Mouse (Mus musculus): ENCODE data around the gene 1700006A11Rik.
"Not testable (repeated sequence)": the region's sequence is repeated elsewhere in the genome, so short reads cannot be mapped to it uniquely, and the experiment has no call there.

The 1700006A11Rik gene

DNA sequence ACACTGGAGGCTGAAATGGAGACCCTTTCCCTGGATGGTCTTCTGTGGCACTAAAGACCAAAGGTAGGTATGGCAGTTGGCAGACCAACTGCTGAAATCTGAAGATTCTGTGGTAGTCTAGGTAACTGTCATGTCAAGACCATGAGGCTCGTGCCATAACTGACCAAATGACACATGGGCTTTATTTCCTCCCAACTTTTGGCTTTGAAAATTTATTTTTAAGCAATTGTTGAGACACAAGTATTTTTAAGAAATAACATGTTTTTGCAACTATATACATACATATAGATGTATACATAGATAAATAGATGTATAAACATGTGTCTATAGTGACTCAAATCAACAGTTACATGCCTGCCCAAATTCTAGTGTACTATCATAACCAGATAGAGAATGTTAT, at the start of gene 1700006A11Rik:
Gene 1700006A11Rik, minus strand, starts transcription at position 101 of the 400 bp plus-strand sequence.
- no peak for DNase-seq

DNA sequence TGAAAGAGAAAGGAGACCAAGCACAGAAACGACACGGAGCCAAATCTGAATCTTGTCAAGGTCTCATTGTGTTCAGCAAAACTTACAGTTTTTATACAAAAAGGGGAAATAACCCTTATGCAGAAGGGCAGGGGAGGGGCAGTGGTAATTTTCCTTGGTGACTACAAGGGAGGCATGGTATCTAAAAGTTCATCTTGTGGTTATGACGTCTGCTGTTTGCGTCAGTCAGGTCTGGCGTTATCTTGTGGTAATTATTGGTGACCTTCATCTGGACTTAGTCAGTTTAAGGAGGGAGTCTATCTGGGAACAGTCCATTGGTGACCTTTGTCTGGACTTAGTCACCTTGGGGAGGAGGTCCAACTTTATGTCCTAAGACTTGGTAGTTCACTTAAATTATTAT, 48.5 kb upstream of the 1700006A11Rik start:
- not testable (repeated sequence) for DNase-seq

DNA sequence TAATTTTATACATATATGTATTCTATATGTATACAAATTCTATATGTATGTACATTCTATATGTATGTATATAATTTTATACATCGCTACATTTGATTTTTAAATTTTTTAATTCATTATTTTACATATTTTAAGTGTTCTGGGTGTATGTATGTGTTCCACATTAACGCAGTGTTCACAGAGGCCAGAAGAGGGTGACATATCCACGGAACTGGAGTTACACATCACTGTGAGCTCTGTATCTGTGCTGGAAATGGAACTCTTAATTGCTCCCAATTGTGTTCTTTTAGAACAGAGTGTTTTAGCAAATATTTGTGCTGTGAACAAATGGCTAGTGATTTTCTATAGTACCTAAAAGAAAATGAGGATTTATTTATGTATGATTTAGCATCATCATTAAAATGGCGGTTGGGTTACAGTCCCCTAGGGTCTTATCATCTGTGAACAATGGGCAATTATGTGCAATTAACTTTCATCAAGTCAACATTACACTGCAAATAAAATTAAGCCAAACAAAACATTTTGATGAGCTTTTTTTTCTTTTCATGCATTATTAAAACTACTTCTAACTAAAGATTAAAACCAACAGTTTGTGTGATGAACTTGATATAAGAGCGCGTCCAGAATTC, 40.4 kb upstream of the 1700006A11Rik start:
- DNase-seq = no peak

DNA sequence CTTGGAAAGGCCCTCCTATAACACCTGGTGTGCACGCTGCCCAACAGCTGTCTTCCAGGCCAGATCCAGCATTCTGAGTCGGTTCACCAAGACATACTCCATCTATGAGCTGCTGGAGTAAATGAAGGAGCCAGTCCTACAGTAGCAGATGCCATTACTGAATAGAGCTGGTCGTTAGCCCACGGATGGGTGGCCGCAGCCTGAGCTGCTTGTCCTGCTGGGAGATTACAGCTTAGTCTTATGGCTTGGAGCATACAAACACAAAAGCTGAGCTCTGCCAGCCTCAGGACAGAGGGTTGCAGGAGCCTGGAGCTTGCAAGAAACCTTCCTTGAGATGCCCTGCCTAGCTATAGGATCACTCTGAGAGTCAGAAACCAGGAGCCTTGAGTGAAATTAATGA, 33.6 kb downstream of the 1700006A11Rik start:
- no peak for DNase-seq

DNA sequence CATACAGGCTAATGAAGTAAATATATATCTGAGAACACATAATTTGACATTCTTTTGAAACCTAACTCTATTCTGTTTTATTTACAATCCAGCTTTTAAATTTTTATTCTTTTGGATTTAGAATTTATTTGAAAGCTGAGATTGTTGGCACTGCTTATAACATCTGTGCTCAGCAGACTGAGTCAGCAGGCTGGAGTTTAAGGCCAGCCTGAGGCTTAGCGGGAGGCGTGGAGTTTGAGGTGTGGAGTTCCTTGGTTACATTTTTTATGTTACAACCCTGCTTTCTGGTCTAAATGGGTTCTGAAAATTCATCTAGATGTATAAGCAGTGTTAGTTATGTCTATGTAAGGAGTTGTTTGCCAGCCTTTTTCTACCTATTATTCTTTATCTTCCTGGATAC, 35.7 kb downstream of the 1700006A11Rik start:
- DNase-seq = no peak

DNA sequence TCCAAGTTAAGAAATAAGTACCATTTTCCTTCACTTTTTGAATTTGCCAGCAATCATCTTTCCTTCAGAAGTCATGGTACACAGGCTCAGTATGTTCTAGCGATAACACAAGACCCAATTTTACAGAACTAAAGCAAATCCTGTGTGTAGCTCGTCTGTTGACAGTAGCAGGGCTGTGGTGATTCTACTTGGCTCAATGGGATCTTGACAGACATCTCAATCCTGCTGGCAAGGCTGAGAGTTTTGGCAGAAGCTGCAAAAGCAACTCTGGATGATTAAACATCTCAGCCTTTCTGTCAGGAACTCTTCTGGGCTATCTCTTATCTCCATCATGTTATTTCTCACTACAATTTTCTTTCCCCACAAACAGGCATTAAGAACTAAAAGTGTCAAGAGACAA, 36.2 kb downstream of the 1700006A11Rik start:
- no peak for DNase-seq

DNA sequence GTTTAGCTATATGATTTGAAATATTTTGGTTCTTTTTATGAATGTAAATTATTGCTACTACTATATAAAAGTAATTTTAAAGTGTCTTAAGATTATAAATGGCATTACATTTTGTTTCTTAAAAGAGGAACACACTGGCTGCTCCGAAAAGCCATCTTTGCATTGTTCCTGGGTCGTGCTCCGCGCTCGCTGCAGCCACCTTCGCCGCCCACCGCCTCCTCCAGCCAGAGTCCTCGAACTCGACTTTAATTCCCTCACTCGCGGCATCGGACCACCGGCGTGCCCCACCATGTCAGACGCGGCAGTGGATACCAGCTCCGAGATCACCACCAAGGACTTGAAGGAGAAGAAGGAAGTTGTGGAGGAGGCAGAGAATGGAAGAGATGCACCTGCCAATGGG, 40.5 kb downstream of the 1700006A11Rik start:
- not testable (repeated sequence) for DNase-seq

DNA sequence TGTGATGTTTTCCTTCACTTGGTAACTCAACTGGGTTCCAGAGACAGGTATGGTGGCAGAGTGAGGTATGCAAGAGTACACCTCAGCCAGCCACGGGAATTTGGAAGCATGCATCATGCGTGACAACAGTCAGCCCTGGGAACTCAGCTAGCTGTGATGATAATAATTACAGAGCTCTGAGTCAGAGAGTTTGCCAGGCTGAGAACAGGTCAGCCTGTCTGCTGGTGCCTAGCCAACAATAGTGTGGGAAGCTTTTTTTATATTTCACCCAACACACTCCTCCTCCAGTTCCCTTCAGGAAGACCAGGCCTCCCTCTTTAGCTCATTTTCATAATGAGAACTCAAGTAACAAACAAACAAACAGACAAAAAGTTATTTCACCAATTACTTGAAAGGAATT, 53.8 kb downstream of the 1700006A11Rik start:
- no peak for DNase-seq

DNA sequence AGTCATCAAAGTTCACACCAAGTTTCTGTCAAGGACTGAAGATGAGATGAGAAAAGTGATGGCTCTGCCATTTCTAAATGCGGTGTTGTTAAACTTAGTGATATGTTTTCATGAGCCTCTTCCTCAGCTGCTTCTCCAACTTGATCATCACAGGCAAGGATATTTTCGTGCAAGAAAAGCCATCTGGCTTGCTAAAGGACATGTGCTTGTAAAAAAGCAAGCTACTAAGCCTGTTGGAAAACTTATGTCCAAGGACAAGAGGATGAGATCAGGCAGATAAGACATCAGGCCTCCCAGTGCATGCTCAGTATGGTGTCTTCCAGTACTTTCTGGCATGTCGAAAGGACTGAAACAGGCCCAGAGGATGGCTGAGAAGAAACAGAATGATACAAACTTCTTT, 68.3 kb downstream of the 1700006A11Rik start:
- no peak for DNase-seq

Data from right cerebral cortex, postnatal 25 days (tissue).